Mouse (Mus musculus) ES-Bruce4 (cell line): ENCODE measurements around the gene Xcr1. TPM values are rescaled to one million over a fixed set of nuclear protein-coding genes. Genes with fewer than 3 reads are reported as not detected.

ENCODE experiments used
- H3K27ac ChIP-seq: 2 replicates; pipeline ENCODE4 v1.5.1; 2012; ENCODE audit warnings: low read length, inconsistent platforms; ENCODE audit not compliant: insufficient read depth
- H3K27me3 ChIP-seq: 2 replicates; pipeline ENCODE4 v1.6.1; 2012; ENCODE audit warnings: mild to moderate bottlenecking, low read length, inconsistent platforms; ENCODE audit not compliant: control insufficient read depth, poor library complexity, insufficient read depth, severe bottlenecking
- H3K36me3 ChIP-seq: 2 replicates; pipeline ENCODE4 v1.6.1; 2012; ENCODE audit warnings: inconsistent platforms, mild to moderate bottlenecking, low read length, moderate library complexity; ENCODE audit not compliant: control insufficient read depth, poor library complexity, insufficient read depth, severe bottlenecking
- H3K4me1 ChIP-seq: one replicate; pipeline ENCODE4 v1.8.1; 2011; ENCODE audit warnings: low read length; ENCODE audit not compliant: control insufficient read depth, insufficient read depth
- H3K4me3 ChIP-seq: 2 replicates; pipeline ENCODE4 v1.5.1; 2011; ENCODE audit warnings: low read depth, mild to moderate bottlenecking, low read length
- H3K9ac ChIP-seq: 2 replicates; pipeline ENCODE4 v1.6.1; 2012; ENCODE audit warnings: low read depth, mild to moderate bottlenecking, inconsistent platforms; ENCODE audit not compliant: poor library complexity, severe bottlenecking
- H3K9me3 ChIP-seq: replicated peaks from 2 replicates; pipeline ENCODE4 v1.6.1; 2012; ENCODE audit warnings: mild to moderate bottlenecking, low read length, inconsistent platforms; ENCODE audit not compliant: control insufficient read depth, poor library complexity, insufficient read depth, severe bottlenecking
- CTCF ChIP-seq: IDR thresholded peaks from one replicate; pipeline ENCODE4 v1.8.1; 2011; ENCODE audit warnings: low read depth, low read length
- EP300 ChIP-seq: IDR thresholded peaks from 2 replicates; pipeline ENCODE4 v1.6.1; 2011; ENCODE audit warnings: low read depth, low read length; ENCODE audit not compliant: insufficient read depth
- POLR2A ChIP-seq: IDR thresholded peaks from one replicate; pipeline ENCODE4 v1.8.1; 2011; ENCODE audit warnings: low read length; ENCODE audit not compliant: insufficient read depth
- polyA plus RNA-seq: library from polyadenylated mRNA; stranded (reverse); fragments of >200 nt; gene quantifications from 2 replicates; pipeline ENCODE4 v1.2.4, GENCODE M21; 2011; ENCODE audit warnings: low read depth; ENCODE audit not compliant: missing spikeins, insufficient read depth, insufficient read length

Xcr1 gene
- polyA plus RNA-seq, 1 experiment, result not detected

GRCm38 (mm10) chr9:123852449-123853390, 9.1 kb downstream of the Xcr1 start:
- Histone ChIP-seq H3K4me3 (no peak overlapping the region), H3K36me3 (no peaks in the 10 kb centered on the region), H3K27me3 (no peaks in the 10 kb centered on the region), H3K4me1 (peaks cover 1% of the 10 kb centered on the region), H3K27ac (no peak overlapping the region), H3K9ac (no peak overlapping the region), H3K9me3 (no peaks in the 10 kb centered on the region)
- TF ChIP-seq EP300 (no peak), CTCF (no peak), POLR2A (no peak)

GRCm38 (mm10) chr9:123851713-123852448, 9.9 kb downstream of the Xcr1 start, which contains the start of gene Fyco1:
Gene Fyco1 (minus strand): TSS chr9:123851899.
- Histone ChIP-seq H3K36me3 (no peaks in the 10 kb centered on the region), H3K4me1 (peaks cover 1% of the 10 kb centered on the region), H3K27ac (no peak within 1 kb of the TSS; the same call in 1 of the 2 replicates), H3K9me3 (no peaks in the 10 kb centered on the region), H3K27me3 (no peaks in the 10 kb centered on the region), H3K9ac (peak within 1 kb of the TSS; percentile 72), H3K4me3 (peak within 1 kb of the TSS; percentile 93)
- TF ChIP-seq EP300 (0 out of 2 replicates have a peak, but pooled peaks have one; percentile 19), CTCF (no peak)

GRCm38 (mm10) chr9:123851062-123851712, 10.6 kb downstream of the Xcr1 start:
- no peaks in the 10 kb centered on the region for H3K27me3 ChIP-seq
- H3K4me3 ChIP-seq, result peak overlapping the region; percentile 93
- no peaks in the 10 kb centered on the region for H3K9me3 ChIP-seq
- H3K4me1 ChIP-seq, result peaks cover 1% of the 10 kb centered on the region
- no peaks in the 10 kb centered on the region for H3K36me3 ChIP-seq
- peak overlapping the region; percentile 72 for H3K9ac ChIP-seq
- TF ChIP-seq EP300 (no peak), CTCF (no peak), POLR2A (no peak)
- H3K27ac ChIP-seq, result no peak overlapping the region; the same call in 1 of the 2 replicates

GRCm38 (mm10) chr9:123850705-123851061, 11.1 kb downstream of the Xcr1 start:
- H3K4me3 ChIP-seq, result peak overlapping the region; percentile 93; the same call in 1 of the 2 replicates
- H3K9ac ChIP-seq, result peak overlapping the region; percentile 72
- H3K27me3 ChIP-seq, result no peaks in the 10 kb centered on the region
- H3K27ac ChIP-seq, result no peak overlapping the region
- H3K36me3 ChIP-seq, result no peaks in the 10 kb centered on the region
- H3K9me3 ChIP-seq, result no peaks in the 10 kb centered on the region
- peaks cover 1% of the 10 kb centered on the region for H3K4me1 ChIP-seq
- no peak for TF ChIP-seq EP300
- TF ChIP-seq POLR2A, result no peak
- TF ChIP-seq CTCF, result no peak

GRCm38 (mm10) chr9:123849976-123850695, 11.7 kb downstream of the Xcr1 start:
- Histone ChIP-seq H3K4me1 (peaks cover 1% of the 10 kb centered on the region), H3K36me3 (no peaks in the 10 kb centered on the region), H3K27ac (no peak overlapping the region), H3K27me3 (no peaks in the 10 kb centered on the region), H3K4me3 (no peak overlapping the region), H3K9me3 (no peaks in the 10 kb centered on the region), H3K9ac (0 out of 2 replicates have a peak overlapping the region, but pooled peaks have one; percentile 72)
- TF ChIP-seq EP300 (no peak), POLR2A (no peak), CTCF (no peak)
